Mouse (Mus musculus) embryo, embryonic 10 days (tissue): ENCODE measurements at regions not wholly inside any gene's neighbourhood (a gene's known extent, or its start where the extent isn't known, plus 50 kb on each side); places are given as distances from the start of the nearest gene placed in this dataset.

Source experiments
- DNase-seq: peaks from one replicate; pipeline ENCODE4 v3.0.0-alpha.2; 2015; ENCODE audit warnings: low spot score

DNA sequence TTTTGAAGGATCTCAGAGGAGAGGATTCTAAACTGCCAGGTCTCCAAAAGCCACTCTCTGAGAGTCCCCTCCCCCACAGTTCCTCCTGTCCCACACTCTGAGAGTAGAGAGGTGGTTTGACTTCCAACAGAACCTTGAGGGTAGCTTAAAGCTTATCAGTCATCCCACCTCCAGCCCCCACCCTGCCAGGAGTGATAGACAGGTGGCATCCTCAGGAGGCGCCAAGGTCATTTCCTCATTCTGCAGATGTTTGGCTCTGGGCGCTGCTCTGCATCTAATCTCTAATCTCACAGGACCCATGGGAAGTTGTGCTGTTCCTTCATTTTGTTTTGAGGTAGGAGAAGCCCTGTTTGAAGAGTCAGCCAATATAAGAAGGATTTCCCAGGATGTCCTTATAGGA, 96.2 kb downstream of the Hes1 start:
- no peak for DNase-seq

DNA sequence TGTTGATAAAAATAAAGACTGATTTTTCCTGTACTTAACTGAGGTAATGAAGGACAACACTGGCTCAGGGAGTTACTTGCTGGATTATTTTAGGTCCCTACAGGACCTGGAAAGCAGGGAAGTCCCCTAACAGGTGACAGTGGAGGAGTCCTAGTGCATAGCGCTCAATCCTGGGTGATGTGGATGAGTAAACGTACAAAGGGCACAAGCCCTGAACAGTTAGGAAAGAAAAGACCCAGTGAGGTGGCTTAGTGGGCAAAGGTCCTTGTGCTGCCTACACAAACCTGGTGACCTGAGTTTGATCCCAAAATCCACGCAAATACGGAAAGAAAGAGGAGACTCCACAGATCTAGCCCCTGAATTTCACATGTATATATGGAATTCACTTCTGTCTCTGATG, 99.1 kb downstream of the Hes1 start:
- DNase-seq, result no peak

DNA sequence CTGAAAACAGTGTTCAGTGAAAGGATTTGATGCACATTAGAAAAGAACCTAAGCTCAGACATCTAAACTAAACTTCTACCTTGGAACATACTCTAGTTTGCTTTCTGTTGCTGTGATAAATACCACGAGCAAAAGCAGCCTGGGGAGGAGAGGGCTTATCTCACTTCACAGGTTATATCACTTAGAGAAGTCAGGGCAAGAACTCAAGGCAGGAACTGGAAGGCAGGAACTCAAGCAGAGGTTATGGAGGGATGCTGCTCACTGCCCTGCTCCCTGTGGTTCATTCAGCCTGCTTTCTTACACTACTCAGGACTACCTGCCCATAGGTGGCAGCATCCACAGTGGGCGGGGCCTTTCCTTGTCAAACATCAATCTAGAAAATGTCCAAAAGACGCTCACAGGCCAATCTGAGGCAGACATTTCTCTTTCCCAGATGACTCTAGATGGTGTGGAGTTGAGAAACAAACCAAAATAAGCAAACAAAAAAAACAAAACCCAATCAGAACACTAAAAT, 101.5 kb downstream of the Hes1 start:
- DNase-seq, result no peak

DNA sequence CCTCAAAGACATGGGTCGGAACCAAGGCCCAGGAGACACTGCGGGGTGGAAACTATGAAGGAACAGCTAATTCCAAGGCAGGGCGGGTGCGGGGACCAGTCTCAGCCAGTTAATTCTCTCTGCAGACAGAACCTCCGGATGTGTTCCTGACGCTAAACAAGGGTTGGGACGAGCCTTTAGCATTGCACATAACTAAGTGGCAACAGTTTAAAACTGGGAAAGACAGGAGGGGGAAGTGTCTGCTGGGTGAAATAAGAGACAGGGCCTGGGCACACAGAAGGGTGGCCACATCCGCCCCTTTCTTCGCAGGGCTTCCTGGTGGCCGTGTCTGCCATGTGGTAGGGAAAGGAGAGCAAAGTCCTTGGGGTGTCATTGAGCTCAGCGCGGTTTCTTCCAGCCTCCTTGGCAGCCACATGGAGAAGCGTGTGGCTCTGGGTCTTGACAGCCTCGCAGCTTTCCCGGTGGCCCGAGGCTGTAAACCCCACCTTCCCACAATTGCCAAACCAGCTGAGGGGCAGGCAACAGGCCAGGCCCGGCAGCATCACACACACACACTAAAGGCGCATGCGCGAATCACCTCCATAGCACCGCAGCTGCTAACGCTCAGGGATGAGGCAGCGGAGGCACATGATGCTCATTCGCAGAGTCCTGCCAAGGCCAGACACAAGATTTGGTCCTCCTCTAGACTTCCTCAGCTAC, 95.8 kb downstream of the Cpn2 start:
- peak; percentile 39 for DNase-seq

DNA sequence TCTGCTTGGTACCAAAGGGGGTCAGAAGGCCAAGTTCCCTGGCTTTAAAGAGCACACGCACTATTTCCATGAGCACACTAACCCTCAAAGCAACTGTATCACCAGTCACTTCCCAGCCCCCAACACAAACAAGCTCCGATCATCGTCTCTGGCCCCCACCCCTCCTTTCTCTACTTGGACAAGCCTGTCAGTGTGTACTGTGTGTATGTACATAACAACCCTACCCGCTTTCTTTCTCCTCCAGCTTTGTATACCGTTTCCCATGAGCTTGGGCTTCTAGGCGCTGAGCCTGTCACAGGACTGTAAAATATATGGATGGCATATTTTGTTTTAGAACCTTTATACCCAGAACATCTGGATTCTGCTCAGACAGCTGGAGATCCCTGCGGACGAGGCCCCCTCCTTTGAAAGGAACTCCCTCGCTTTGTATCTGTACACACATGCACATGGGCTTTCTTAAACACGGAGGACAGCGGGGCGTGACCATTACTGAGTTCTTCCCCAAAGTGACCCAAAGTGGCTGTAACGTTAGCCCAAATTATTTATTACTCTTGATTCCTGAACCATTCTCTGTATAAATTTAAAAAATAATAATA, 95.1 kb downstream of the Cpn2 start:
- no peak for DNase-seq

DNA sequence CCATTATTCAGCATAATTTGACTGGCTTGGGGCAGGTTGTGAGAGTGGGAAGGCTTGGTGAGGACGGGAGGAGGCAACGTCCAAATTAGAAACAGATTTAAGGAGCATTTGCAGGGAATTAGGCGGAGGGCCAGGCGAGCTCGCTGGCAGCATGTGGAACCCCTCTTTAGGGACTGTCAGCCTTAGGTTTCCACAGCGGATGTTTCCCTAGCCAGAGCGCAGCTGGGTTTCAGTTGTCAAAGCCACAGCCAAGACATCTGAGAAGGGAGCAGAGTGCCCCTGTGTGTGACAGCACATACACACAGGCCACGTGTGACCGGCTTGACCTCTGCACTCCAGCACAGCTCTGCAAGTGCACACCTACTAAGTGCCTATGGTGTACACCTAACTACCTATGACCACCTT, 94.5 kb downstream of the Cpn2 start:
- peak; percentile 81 for DNase-seq

DNA sequence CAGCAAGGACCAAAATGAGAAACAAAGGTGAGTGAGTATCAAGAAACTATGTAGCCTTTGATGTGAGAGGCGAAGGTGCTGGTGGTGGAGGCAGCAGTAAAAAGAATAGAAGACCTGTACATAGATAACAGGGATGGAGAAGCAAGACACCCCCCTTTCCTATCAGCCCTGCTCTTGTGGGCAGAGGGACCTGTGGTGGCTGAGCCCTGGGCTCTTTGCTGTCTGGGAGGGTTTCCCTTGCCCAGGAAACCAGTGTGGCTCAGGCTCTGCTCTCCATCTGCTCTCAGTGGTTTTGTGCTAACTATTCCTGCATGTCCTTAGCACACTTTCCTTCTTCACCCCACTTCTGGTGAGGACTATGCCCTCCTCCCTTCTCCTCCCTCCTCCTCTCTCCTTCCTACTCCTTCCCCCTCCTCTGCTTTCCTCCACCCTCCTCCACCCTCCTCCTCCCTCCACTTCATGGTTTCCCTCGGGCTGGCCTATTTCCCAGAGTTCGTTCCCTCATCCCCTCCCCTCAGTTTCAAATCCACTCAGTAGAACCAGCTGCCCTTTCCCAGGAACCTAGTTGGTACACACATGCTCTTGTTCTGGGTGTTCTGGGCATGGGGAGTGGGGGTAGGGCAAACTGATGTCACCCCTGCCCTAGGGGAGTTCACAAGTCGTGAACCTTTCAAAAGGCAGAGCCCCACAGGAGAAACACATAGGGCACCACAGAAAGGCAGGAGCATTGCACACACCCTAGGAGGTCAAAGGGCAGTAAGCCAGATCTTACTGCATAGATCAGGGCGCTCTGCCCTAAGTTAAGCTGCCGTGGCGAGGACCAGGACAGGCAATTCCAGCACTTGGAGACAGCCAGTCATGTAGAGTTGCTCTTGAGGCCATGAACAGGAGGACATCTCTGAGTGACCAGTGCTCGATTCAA, 93.1 kb downstream of the Cpn2 start:
- DNase-seq, result no peak

DNA sequence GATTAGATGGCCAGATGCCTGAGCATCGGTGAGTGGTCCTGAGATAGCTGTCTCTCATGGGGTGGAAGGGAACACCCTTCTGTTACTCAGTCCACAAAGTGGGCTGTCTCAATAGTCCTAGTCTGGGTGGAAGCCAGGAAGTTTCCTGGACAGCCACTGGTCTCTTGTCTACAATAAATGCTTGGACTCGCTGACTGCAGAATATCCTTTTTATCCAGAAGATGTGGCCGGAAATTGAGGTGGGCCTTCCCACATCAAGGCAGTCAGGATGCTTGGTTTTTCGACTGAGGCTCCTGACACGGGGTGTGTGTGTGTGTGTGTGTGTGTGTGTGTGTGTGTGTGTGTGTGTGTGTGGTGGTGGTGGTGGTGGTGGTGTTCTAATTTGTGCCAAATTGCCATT, 91.0 kb downstream of the Cpn2 start:
- DNase-seq, result no peak

DNA sequence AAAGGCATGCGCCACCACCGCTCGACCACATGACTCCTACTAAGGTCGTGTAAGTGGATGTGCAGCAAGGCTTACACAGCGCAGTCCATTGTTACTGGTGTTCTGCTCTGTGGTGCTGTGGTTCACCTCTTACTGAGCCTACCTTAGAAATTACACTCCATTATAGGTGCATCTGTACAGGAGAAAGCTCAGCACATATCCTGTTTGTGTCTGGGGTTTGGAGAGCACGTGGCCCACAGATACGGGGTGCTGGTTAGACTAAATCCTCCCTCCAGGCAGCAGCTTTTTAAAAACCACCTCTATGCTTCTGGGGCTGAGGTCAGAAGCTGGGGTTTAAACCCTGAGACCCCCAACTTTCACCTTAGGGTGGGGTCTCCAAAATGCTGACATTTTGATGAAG, 89.5 kb downstream of the Cpn2 start:
- no peak for DNase-seq

DNA sequence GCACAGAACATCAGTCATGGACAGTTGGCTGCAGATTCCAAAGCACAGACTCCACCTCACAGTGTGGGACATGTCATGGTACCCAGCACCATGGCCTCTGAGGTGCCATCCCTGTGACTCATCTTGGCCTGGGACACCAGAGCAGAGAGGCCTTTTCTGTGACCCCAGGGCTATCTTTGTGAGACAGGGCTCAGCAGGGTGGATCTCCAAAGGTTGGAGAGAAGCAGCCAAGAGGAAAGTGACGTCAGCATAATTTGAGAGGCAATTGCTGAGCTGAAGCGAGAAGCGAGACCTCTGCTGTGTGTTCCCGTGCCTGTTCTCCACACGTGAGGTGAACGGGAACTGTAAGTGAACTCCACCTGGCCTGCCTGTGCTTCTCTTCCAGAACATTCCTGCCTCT, 88.7 kb downstream of the Cpn2 start:
- DNase-seq, result no peak

DNA sequence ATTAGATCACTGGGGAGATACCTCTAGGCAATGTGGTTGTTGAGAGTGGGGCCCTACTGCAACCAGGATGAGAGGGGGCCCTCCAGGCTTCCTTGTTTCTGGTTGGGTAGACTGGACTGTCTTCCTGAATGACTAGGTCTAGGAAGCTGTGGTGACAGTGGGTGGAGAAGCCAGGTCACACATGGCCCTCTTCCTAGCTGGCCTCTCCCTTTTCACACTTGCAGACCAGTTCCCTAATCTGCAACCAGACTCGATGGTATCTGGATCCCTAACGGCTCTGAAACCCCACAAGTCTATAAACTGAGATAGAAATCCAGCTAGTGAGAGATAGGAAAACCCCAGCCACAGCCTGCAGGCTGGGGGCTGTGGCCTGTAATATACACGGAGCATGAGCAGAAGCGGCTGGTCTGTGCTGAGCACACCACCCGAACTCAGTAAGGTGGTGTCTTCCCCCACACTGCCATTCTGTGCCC, 87.8 kb downstream of the Cpn2 start:
- DNase-seq, result no peak

DNA sequence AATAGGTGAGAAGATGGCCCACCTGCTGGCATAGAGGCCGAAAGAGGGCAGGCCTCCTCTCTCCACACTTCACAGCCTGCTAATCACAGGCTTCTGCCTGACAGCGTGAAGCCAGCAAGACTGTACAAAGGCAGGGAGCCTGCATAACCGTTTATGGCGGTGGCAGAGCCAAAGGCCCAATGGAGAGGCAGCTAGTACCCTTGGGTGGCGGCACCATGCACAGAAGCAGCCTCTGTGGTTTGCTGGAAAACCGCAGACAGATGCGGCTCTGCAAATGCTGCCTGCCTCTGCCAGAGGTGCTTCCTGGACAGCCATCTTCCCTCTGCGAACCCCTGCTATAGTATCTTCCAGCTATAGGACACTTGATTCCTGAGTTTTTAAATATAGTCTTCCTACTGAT, 86.2 kb downstream of the Cpn2 start:
- no peak for DNase-seq

DNA sequence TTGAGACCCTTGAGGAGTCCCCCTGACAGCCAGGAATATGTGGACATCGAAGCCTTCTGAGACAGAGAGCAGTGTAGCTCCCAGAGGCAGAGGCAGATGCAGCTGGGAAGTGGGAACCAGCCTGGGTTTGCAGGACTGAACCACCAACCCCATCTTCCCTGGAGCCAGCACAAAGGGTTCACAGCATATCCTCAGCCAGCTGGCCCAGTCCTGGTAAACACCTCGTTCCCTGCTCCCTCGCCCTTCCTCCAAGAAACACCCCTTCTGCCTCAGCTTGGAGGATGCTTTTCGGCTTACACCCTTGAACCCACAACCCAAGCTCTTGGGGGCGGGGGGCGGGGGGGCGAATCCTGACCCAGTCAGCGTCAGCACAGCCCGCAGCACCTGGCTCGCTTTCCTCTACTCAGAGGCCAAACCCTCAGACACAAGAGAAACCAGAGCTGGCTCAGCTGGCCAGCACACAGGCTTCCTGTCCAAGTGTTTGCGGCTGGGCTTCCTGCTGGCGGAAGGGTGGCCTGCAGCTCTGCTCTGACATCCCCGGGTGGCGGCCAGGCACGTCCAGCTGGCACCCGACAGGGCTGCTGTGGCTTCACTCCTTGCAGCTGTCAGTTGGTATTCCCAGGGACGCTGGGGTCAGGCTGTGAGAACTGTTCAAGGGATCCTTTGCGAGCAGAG, 82.6 kb downstream of the Cpn2 start:
- DNase-seq, result peak; percentile 71

DNA sequence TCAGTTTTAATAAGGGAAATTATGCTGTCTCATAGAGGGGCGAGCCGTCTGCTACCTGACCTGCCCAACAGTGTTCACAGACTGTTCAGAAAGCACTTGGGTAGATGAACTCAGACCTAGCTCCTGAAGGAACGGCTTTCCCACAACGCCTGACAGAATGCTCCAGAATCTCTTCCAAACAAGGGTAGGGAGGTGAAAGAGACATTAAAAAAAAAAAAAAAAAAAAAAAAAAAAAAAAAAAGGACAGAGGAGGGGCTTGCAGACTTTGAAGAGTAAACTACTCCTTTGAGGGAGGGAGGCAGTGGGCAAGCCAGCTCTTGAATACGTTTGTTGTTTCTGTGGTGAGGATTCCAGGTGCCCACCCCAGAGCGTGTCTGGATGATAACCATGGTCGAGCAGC, 81.6 kb downstream of the Cpn2 start:
- no peak for DNase-seq

DNA sequence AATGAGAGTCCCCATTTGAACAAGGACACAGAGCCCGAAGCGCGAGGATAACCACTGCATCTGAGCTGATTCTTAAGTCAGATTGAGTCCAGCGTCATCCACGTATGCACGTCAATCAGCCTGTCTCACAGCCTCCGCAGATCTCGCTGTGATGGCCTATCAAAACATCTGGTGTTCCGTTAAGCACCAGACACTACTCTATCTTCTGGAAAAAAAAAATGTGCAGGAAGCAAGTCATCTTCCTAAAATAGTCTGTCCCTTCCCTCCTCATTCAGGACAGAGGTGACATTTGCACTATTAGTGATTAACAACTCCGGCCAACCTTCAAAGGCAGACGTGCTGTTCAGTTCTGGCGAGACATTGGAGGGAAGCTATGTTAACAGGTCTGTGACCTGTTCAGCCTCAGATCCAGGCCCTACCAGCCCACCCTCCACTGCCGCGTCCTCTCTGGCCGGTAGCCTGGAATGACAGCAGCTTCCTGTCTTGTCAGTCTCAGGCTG, 81.0 kb downstream of the Cpn2 start:
- DNase-seq, result no peak

DNA sequence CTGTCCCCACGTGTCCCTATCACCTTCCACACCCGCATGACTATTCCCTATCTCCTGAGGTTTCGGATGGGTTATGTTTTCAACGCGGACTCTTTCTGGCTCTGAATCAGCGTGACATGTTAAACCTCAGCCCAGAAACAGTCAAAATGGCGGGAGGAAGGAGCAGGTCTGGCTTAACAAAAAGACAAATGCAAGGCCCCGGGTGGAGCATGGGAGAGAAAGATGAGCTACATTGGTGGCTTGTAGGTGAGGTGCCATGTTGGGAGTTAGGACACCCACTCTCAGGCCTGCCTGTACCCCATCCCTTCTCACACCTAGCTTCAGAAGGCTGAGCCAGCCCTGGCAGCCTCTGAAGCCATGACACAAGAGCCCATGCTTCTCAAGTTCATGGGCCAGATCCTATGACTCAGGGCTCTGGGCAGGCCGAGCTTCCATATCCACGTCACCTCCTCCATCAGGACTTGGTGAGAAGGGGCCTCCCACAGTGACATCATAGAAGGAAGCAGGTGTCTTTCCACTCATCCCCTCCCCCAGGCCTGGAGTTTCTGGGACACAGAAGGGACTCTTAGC, 80.5 kb downstream of the Cpn2 start:
- DNase-seq, result no peak

DNA sequence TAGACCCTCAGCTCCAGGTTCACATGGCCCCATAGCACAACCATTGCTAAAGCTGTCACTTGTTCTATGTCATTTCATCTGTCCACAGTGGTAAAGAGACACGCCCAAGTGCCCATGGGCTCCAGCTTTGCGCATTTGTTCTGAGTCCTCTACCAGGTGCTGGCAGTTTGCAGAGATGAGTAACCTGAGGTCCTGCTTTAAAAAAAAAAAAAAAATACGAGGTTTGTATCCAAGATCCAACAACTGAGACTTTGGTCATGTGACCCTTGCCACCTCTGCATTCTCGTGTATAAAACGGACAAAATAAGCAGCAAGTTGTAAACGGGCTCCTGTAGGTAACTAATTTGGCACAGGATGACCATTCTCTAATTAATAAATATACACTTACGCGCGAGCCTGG, 79.9 kb downstream of the Cpn2 start:
- DNase-seq, result no peak

DNA sequence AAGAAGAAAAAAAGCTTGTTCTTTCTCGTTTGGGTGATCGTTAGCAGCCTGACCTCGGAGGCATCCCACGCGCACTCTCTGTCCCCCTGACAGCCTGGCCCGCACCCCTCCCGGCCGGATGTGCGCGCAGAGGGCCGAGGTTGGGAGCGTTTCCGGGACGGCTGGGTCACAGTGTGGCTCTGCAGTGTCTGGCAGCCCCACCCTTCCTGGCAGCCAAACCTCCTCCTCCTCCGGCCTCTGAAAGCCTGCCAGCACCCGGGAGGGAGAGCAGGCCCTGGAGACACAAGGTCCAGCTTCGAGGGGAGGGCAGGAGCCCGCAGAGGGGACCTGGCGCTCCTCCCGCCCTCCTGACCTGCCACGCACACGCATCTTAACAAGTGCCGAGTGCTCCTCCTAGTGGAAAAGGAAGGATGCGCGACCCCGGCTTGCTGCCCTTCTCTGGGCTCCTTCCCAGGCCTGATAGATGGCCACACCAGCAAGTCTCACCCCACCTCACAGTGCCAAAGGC, 79.3 kb downstream of the Cpn2 start:
- DNase-seq, result peak; percentile 96

DNA sequence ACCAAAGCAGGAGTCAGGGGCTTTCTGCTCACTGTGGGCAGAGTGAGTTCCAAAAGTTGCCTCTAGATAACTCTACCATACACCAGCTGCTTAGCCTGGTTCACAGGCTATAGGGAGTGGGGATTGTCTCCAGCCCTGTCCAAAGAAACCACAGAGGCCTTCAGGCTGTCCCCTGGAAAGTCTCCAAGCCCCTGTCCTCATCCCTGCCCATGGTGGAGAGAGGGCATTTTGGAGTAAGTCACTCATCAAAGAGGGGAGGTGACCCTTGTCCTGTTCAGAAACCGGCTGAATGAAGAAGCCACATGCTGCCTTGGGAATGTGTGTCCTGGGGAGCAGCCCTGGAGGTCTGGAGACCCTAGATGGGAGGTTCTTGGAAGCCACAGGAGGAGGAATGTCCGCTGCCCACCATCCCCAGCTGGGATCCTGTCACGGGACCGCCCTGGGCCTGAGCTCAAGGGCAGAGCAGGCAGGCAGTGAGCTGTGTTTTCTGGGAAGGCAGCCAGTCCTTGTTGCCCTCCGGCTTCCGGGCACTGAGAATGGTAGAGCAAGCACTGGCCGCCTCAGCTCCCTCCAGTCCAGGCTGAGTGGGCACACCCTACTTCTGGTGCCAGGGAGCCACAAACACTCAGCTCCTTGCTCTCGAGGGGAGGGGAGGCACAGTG, 78.4 kb downstream of the Cpn2 start:
- DNase-seq, result no peak

DNA sequence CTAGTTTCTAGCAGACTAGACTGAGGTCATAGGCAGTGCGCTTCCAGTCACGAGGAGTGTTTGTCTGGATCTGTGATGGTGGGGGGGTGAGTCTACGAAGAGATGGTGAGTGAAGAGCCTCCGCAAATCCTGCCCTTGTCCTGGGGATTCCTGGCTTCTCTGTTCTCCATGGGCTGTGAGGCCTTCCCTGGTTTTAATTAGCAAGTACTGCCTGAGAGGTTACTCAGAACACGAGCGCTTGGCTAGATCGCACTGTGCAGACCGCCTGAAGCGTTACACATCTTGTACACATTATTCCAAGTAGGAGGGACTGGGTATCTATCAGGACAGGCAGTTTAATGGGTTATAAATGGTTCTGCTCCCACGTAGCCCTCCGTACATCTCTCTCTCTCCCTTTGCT, 76.9 kb downstream of the Cpn2 start:
- DNase-seq, result peak; percentile 68

DNA sequence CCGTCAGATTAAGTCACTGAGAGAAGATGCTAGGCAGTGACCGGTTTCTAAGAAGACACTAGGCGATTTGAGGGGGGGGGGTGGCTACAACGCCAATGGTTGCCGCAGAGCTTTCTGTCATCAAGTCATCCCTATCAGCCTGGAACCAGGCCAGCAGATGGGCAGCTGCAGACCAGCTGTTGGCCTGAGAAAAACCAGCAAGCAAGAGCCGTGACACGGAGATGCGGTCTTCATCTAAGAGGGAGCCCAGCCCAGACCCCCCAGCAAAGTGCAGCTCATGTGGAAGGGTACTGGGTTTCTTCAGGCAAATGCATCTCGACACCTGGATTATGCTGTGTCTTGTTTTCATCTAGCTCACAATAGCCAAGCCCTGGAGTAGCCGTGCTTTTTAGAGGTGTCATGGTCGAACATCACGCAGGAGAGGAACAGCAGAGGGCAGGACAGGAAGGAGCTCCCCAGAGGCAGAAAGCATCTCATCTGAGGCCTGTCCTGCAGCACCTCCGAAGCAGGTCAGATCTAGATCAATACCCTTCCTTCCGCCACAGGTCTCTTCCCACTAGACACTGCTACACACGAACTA, 76.3 kb downstream of the Cpn2 start:
- no peak for DNase-seq
